Mouse (Mus musculus) heart, adult 2 months (tissue): Measurements from ENCODE around the gene Nfasc. TPM values are rescaled to one million over a fixed set of nuclear protein-coding genes. Genes with fewer than 3 reads are reported as not detected.

Experiments
- DNase-seq, 2 experiments: peaks; one replicate each; pipeline ENCODE4 v3.0.0; 2021
- H3K27ac ChIP-seq: fragments of 200-600 bp; 2 replicates; pipeline ENCODE4 v1.8.1; 2022
- H3K27me3 ChIP-seq: fragments of 200-500 bp; 2 replicates; pipeline ENCODE4 v1.6.1; 2012; ENCODE audit warnings: mild to moderate bottlenecking, low read length, inconsistent platforms, mixed read lengths; ENCODE audit not compliant: control insufficient read depth, insufficient read depth
- H3K36me3 ChIP-seq: fragments of 200-500 bp; 2 replicates; pipeline ENCODE4 v1.6.1; 2012; ENCODE audit warnings: low read length, inconsistent platforms; ENCODE audit not compliant: control insufficient read depth, insufficient read depth
- H3K4me1 ChIP-seq: fragments of 200-500 bp; 2 replicates; pipeline ENCODE4 v1.6.1; 2011; ENCODE audit warnings: low read length; ENCODE audit not compliant: control insufficient read depth, insufficient read depth
- H3K4me3 ChIP-seq: fragments of 200-600 bp; 2 replicates; pipeline ENCODE4 v1.8.1; 2022
- H3K79me2 ChIP-seq: fragments of 200-500 bp; replicated peaks from 2 replicates; pipeline ENCODE4 v1.6.1; 2012; ENCODE audit warnings: mild to moderate bottlenecking, inconsistent platforms, low read length, moderate library complexity, mixed read lengths; ENCODE audit not compliant: control insufficient read depth, insufficient read depth
- H3K9ac ChIP-seq: fragments of 200-500 bp; 2 replicates; pipeline ENCODE4 v1.6.1; 2012; ENCODE audit warnings: low read depth, mild to moderate bottlenecking, control low read depth, inconsistent platforms, low read length, mixed read lengths
- CTCF ChIP-seq: fragments of 200-600 bp; IDR thresholded peaks from 2 replicates; pipeline ENCODE4 v1.8.1; 2022; ENCODE audit warnings: antibody characterized with exemption, mild to moderate bottlenecking, moderate library complexity
- EP300 ChIP-seq: fragments of 200-500 bp; IDR thresholded peaks from 2 replicates; pipeline ENCODE4 v1.6.1; 2011; ENCODE audit warnings: low read depth, low read length, control low read depth; ENCODE audit not compliant: insufficient read depth
- POLR2A ChIP-seq: fragments of 200-500 bp; IDR thresholded peaks from 2 replicates; pipeline ENCODE4 v1.6.1; 2011; ENCODE audit warnings: mild to moderate bottlenecking, low read depth, low read length, control low read depth; ENCODE audit not compliant: insufficient read depth
- WGBS: fragments of 180-500 bp; shearing (Covaris S2); methylation state at CpG from one replicate; pipeline ENCODE4 v1.1.7; 2018; 5-methylcytosine and 5-hydroxymethylcytosine counted together
- intact Hi-C: fragments of 180-260 bp; cut with DNase I; formaldehyde crosslinking; loops from one replicate; pipeline ENCODE4 v1.15.1; 2025
- polyA plus RNA-seq: library from polyadenylated mRNA; depleted of rRNA; stranded (reverse); fragments of >200 nt; gene quantifications from 2 replicates; pipeline ENCODE4 v1.2.3, GENCODE M21; 2012
- total RNA-seq, 2 experiments: library from RNA; stranded (reverse); gene quantifications; 2 replicates each; pipeline ENCODE4 v1.2.3; 2021

Nfasc gene
- total and polyA plus RNA-seq, 3 experiments = 0.10 to 0.39 (median 0.14) TPM

- Histone ChIP-seq H3K4me1 (no peaks in the 10 kb centered on the region), H3K4me3 (no peak overlapping the region), H3K79me2 (no peaks in the 10 kb centered on the region), H3K9ac (no peak overlapping the region), H3K27ac (no peak overlapping the region), H3K27me3 (peaks cover 3% of the 10 kb centered on the region; the same call in 1 of the 2 replicates), H3K36me3 (no peaks in the 10 kb centered on the region)
- intact Hi-C loops = no loop called here
- no peak for TF ChIP-seq POLR2A
- no peak for TF ChIP-seq CTCF
- TF ChIP-seq EP300 = no peak
- DNase-seq = no peak
- WGBS = 60% methylated on average over 6 of the region's 6 CpGs
Measured at GRCm38 (mm10) chr1:132745636-132746035, 4.0 kb upstream of the Nfasc start.

DNA sequence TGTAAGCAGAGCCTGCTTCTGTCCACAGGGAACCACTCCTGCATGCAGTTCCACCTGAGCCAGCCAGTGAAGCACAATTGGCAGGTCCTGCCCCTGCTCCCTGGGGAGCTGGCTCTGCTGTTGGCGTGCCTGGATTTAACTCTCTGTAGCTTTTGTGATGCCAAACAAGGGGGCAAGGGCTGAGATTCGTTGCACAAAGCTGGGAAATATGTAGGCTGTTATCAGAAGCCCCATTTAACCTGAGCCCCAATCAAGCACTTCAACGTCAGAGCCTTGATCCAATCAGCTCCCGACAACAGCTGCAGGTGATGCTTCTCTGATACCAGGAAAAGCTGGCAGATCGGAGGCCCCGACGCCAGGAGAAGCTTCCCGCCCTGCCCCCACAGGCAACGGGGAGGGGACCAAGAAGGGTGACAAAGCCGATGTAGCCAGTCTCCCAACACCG lies 2.5 kb downstream of the Nfasc start:
- Histone ChIP-seq H3K27me3 (peaks cover 3% of the 10 kb centered on the region; the same call in 1 of the 2 replicates), H3K79me2 (no peaks in the 10 kb centered on the region), H3K4me3 (no peak overlapping the region), H3K27ac (no peak overlapping the region), H3K4me1 (no peaks in the 10 kb centered on the region), H3K36me3 (no peaks in the 10 kb centered on the region), H3K9ac (no peak overlapping the region)
- WGBS = 5% methylated on average over 11 of the region's 11 CpGs
- intact Hi-C loops = loop anchor here (10.0 kb wide), 1 partner anchor 214 kb away; no protein-coding TSS in a partner anchor
- DNase-seq = no peak
- TF ChIP-seq EP300 = no peak
- TF ChIP-seq POLR2A = no peak
- no peak for TF ChIP-seq CTCF

DNA sequence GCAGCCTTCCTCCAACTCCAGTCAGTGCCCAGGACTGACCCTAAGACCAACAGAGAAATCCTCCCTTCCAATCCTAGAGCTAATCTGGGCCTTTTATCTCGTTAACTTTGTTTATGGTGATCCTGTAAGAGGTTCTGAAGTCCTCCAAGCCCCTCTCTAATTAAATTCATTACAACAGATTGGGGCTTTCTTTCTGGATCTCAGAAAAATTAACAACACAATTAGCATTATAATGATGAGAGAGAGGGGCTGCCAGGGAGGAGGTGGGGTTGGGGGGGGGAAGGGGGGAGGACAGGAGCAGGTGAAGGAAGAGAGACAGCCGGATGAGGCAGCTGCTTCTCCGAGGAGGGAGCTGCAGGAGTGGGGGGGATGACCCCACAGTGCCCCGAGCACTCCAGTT lies 5.4 kb downstream of the Nfasc start:
- Histone ChIP-seq H3K79me2 (no peaks in the 10 kb centered on the region), H3K4me1 (no peaks in the 10 kb centered on the region), H3K27ac (no peak overlapping the region), H3K27me3 (no peaks in the 10 kb centered on the region; the same call in 1 of the 2 replicates), H3K36me3 (no peaks in the 10 kb centered on the region), H3K9ac (no peak overlapping the region), H3K4me3 (no peak overlapping the region)
- intact Hi-C loops = loop anchor here (10.0 kb wide), 1 partner anchor 211 kb away; no protein-coding TSS in a partner anchor
- 39% methylated on average over 4 of the region's 4 CpGs for WGBS
- no peak for TF ChIP-seq CTCF
- TF ChIP-seq EP300 = no peak
- no peak for TF ChIP-seq POLR2A
- no peak for DNase-seq

DNA sequence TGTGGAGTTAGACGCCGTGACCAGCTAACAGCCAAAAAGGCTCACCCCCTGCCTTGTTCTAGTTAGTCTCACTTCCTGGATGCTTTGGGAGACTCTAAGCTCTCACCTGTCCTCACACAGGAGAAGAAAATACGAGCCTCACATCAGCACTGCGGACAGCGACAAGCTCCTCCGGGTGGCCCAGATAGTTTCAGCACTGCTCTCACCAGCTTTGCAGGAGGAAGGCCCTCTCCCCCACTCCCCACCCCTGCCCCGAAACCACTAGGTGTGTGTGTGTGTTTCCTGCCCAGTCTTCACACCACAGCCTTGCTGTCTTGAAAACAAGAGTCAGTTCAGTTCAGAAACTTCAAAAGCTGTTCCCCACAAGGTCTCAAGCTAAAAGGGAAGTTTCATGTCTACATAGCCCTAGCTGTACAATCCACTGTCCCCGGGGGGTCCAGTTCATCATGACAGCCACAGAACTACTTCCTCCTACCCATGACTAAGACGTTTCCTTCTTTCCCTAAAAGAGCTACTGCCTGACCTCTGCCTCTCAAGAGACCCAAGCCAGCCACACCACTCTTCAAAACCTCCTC lies 7.6 kb downstream of the Nfasc start:
- Histone ChIP-seq H3K4me3 (no peak overlapping the region), H3K79me2 (no peaks in the 10 kb centered on the region), H3K27me3 (no peaks in the 10 kb centered on the region; the same call in 1 of the 2 replicates), H3K36me3 (no peaks in the 10 kb centered on the region), H3K27ac (no peak overlapping the region), H3K4me1 (no peaks in the 10 kb centered on the region), H3K9ac (no peak overlapping the region)
- WGBS = 25% methylated on average over 9 of the region's 9 CpGs
- intact Hi-C loops = loop anchor here (10.0 kb wide), 1 partner anchor 209 kb away; no protein-coding TSS in a partner anchor
- TF ChIP-seq POLR2A = no peak
- TF ChIP-seq CTCF = no peak
- no peak for TF ChIP-seq EP300
- no peak for DNase-seq

GRCm38 (mm10) chr1:132732307-132732706 lies 9.3 kb downstream of the Nfasc start:
- no peaks in the 10 kb centered on the region for H3K27me3 ChIP-seq
- no peaks in the 10 kb centered on the region for H3K4me1 ChIP-seq
- no peaks in the 10 kb centered on the region for H3K79me2 ChIP-seq
- no peaks in the 10 kb centered on the region for H3K36me3 ChIP-seq
- intact Hi-C loops = loop anchor here (10.0 kb wide), 1 partner anchor 208 kb away; no protein-coding TSS in a partner anchor
- no peak overlapping the region for H3K4me3 ChIP-seq
- WGBS = 81% methylated on average over 12 of the region's 12 CpGs
- H3K27ac ChIP-seq = no peak overlapping the region
- TF ChIP-seq POLR2A (no peak), CTCF (no peak), EP300 (no peak)
- no peak for DNase-seq
- H3K9ac ChIP-seq = no peak overlapping the region

DNA sequence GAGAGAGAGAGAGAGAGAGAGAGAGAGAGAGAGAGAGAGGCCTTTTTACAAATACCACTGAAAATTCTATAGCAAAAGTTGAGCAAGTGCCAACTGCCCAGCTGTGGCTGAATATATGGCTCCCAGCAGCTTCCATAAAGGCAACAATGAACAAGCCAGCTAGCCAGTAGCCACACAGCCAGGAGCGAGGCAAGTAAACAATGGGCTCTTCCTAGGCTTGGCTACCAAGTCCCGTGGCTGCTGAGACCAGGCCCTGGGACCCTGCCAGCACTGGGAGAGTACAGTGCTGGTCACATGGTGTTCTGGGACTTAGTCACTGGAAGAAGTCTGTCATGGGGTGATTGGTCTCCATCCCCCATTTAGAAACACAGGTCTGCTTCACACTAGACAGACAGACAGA lies 14.0 kb downstream of the Nfasc start:
- Histone ChIP-seq H3K4me3 (no peak overlapping the region), H3K36me3 (no peaks in the 10 kb centered on the region), H3K4me1 (no peaks in the 10 kb centered on the region), H3K9ac (no peak overlapping the region), H3K27me3 (no peaks in the 10 kb centered on the region), H3K27ac (no peak overlapping the region), H3K79me2 (no peaks in the 10 kb centered on the region)
- TF ChIP-seq POLR2A = no peak
- no peak for TF ChIP-seq CTCF
- TF ChIP-seq EP300 = no peak
- DNase-seq = no peak
- intact Hi-C loops = no loop called here
- WGBS = 32% methylated on average over 2 of the region's 2 CpGs
